Mouse (Mus musculus) forebrain, embryonic 12.5 days (tissue): ENCODE measurements around the gene Gm21992. TPM values are rescaled to one million over a fixed set of nuclear protein-coding genes. Genes with fewer than 3 reads are reported as not detected.

ENCODE experiments used
- ATAC-seq: fragments of 200-750 bp; cut with Nextera tagmentation; 2 replicates; pipeline ENCODE4 v1.8.0; 2017; ENCODE audit warnings: moderate TSS enrichment; ENCODE audit not compliant: low FRiP score
- H3K27ac ChIP-seq: fragments of 300-500 bp; sonication (generic); 2 replicates; pipeline ENCODE4 v1.5.1; 2016; ENCODE audit warnings: mild to moderate bottlenecking
- H3K27me3 ChIP-seq: fragments of 300-500 bp; sonication (generic); 2 replicates; pipeline ENCODE4 v1.6.1; 2016; ENCODE audit warnings: mild to moderate bottlenecking
- H3K36me3 ChIP-seq: fragments of 300-500 bp; sonication (generic); replicated peaks from 2 replicates; pipeline ENCODE4 v1.6.1; 2016; ENCODE audit warnings: mild to moderate bottlenecking
- H3K4me1 ChIP-seq: fragments of 300-500 bp; sonication (generic); 2 replicates; pipeline ENCODE4 v1.6.1; 2016
- H3K4me2 ChIP-seq: fragments of 300-500 bp; sonication (generic); 2 replicates; pipeline ENCODE4 v1.6.1; 2016; ENCODE audit warnings: mild to moderate bottlenecking, moderate library complexity
- H3K4me3 ChIP-seq: fragments of 300-500 bp; sonication (generic); replicated peaks from 2 replicates; pipeline ENCODE4 v1.5.1; 2016; ENCODE audit warnings: mild to moderate bottlenecking
- H3K9ac ChIP-seq: fragments of 300-500 bp; sonication (generic); 2 replicates; pipeline ENCODE4 v1.6.1; 2016; ENCODE audit warnings: mild to moderate bottlenecking
- H3K9me3 ChIP-seq: fragments of 300-500 bp; sonication (generic); 2 replicates; pipeline ENCODE4 v1.6.1; 2016
- WGBS: fragments of 180-500 bp; shearing (Covaris S2); methylation state at CpG from one replicate; pipeline ENCODE4 v1.1.7; 2016; 5-methylcytosine and 5-hydroxymethylcytosine counted together
- polyA plus RNA-seq: library from polyadenylated mRNA; unstranded; fragments of >200 nt; fragmentation: Nextera tagmentation; extraction: Ambion mirVana; gene quantifications from 2 replicates; pipeline ENCODE4 v1.2.1, GENCODE M21; 2016

Gm21992 gene
- polyA plus RNA-seq, 1 experiment from 2014 or later: 42.9 TPM

GRCm38 (mm10) chr19:4744026-4744425 is 67.4 kb downstream of the Gm21992 start:
- WGBS: 87% methylated on average over 14 of the region's 14 CpGs
- no peaks in the 10 kb centered on the region for H3K4me1 ChIP-seq
- H3K27ac ChIP-seq: no peak overlapping the region

GRCm38 (mm10) chr19:4743524-4743923 is 67.9 kb downstream of the Gm21992 start:
- Histone ChIP-seq H3K36me3 (peaks cover 86% of the 10 kb centered on the region), H3K4me1 (no peaks in the 10 kb centered on the region), H3K27ac (no peak overlapping the region), H3K9ac (no peak overlapping the region), H3K9me3 (no peaks in the 10 kb centered on the region), H3K4me3 (no peak overlapping the region), H3K4me2 (no peak overlapping the region), H3K27me3 (no peaks in the 10 kb centered on the region)
- ATAC-seq: no peak
- WGBS: 41% methylated on average over 5 of the region's 5 CpGs

More at GRCm38 (mm10) chr19:4744026-4744425, 67.4 kb downstream of the Gm21992 start:
- no peak overlapping the region for H3K4me3 ChIP-seq
- H3K27me3 ChIP-seq: no peaks in the 10 kb centered on the region
- H3K9ac ChIP-seq: no peak overlapping the region
- no peak for ATAC-seq
- no peak overlapping the region for H3K4me2 ChIP-seq
- no peaks in the 10 kb centered on the region for H3K9me3 ChIP-seq
- H3K36me3 ChIP-seq: peaks cover 89% of the 10 kb centered on the region

- no peak overlapping the region for H3K27ac ChIP-seq
- peaks cover 85% of the 10 kb centered on the region for H3K36me3 ChIP-seq
- no peak overlapping the region for H3K9ac ChIP-seq
- no peak overlapping the region for H3K4me2 ChIP-seq
- H3K4me1 ChIP-seq: no peaks in the 10 kb centered on the region
- H3K9me3 ChIP-seq: no peaks in the 10 kb centered on the region
- no peaks in the 10 kb centered on the region for H3K27me3 ChIP-seq
- no peak for ATAC-seq
- WGBS: 85% methylated on average over 6 of the region's 6 CpGs
- no peak overlapping the region for H3K4me3 ChIP-seq
Measured at GRCm38 (mm10) chr19:4742229-4742628, 69.2 kb downstream of the Gm21992 start.

- no peaks in the 10 kb centered on the region for H3K9me3 ChIP-seq
- H3K9ac ChIP-seq: no peak overlapping the region
- H3K36me3 ChIP-seq: peaks cover 84% of the 10 kb centered on the region
- H3K4me3 ChIP-seq: no peak overlapping the region
- WGBS: 86% methylated on average over 10 of the region's 10 CpGs
- H3K4me1 ChIP-seq: no peaks in the 10 kb centered on the region
- H3K27me3 ChIP-seq: no peaks in the 10 kb centered on the region
- no peak overlapping the region for H3K4me2 ChIP-seq
- no peak overlapping the region for H3K27ac ChIP-seq
- ATAC-seq: no peak
Measured at GRCm38 (mm10) chr19:4741482-4741881, 69.9 kb downstream of the Gm21992 start.

- Histone ChIP-seq H3K9me3 (no peaks in the 10 kb centered on the region), H3K36me3 (peaks cover 76% of the 10 kb centered on the region), H3K4me2 (no peak overlapping the region), H3K27me3 (no peaks in the 10 kb centered on the region), H3K4me1 (no peaks in the 10 kb centered on the region), H3K27ac (no peak overlapping the region), H3K9ac (no peak overlapping the region), H3K4me3 (no peak overlapping the region)
- 90% methylated on average over 5 of the region's 5 CpGs for WGBS
- no peak for ATAC-seq
Measured at GRCm38 (mm10) chr19:4739762-4740161, 71.7 kb downstream of the Gm21992 start.

- 92% methylated on average over 11 of the region's 11 CpGs for WGBS
- H3K27ac ChIP-seq: no peak overlapping the region
- no peak overlapping the region for H3K4me2 ChIP-seq
- H3K9me3 ChIP-seq: no peaks in the 10 kb centered on the region
- no peaks in the 10 kb centered on the region for H3K4me1 ChIP-seq
- no peak overlapping the region for H3K4me3 ChIP-seq
- no peak for ATAC-seq
- no peaks in the 10 kb centered on the region for H3K27me3 ChIP-seq
- peaks cover 76% of the 10 kb centered on the region for H3K36me3 ChIP-seq
- H3K9ac ChIP-seq: no peak overlapping the region
Measured at GRCm38 (mm10) chr19:4739053-4739452, 72.4 kb downstream of the Gm21992 start.

- H3K9me3 ChIP-seq: no peaks in the 10 kb centered on the region
- H3K27me3 ChIP-seq: no peaks in the 10 kb centered on the region
- no peak overlapping the region for H3K9ac ChIP-seq
- ATAC-seq: no peak
- WGBS: 94% methylated on average over 13 of the region's 13 CpGs
- no peaks in the 10 kb centered on the region for H3K4me1 ChIP-seq
- no peak overlapping the region for H3K4me2 ChIP-seq
- H3K27ac ChIP-seq: no peak overlapping the region
- H3K36me3 ChIP-seq: peaks cover 83% of the 10 kb centered on the region
- no peak overlapping the region for H3K4me3 ChIP-seq
Measured at GRCm38 (mm10) chr19:4737866-4738265, 73.5 kb downstream of the Gm21992 start.

GRCm38 (mm10) chr19:4733052-4733451 is 78.4 kb downstream of the Gm21992 start:
- 95% methylated on average over 3 of the region's 3 CpGs for WGBS
- ATAC-seq: no peak

GRCm38 (mm10) chr19:4729186-4729585 is 82.2 kb downstream of the Gm21992 start:
- H3K27me3 ChIP-seq: no peaks in the 10 kb centered on the region
- no peaks in the 10 kb centered on the region for H3K4me1 ChIP-seq
- H3K9ac ChIP-seq: no peak overlapping the region
- no peak overlapping the region for H3K4me2 ChIP-seq
- no peak overlapping the region for H3K4me3 ChIP-seq
- no peak overlapping the region for H3K27ac ChIP-seq
- no peak for ATAC-seq
- H3K9me3 ChIP-seq: no peaks in the 10 kb centered on the region
- H3K36me3 ChIP-seq: peaks cover 90% of the 10 kb centered on the region
- 90% methylated on average over 9 of the region's 9 CpGs for WGBS

More at GRCm38 (mm10) chr19:4733052-4733451, 78.4 kb downstream of the Gm21992 start:
- H3K4me3 ChIP-seq: no peak overlapping the region
- no peaks in the 10 kb centered on the region for H3K27me3 ChIP-seq
- peaks cover 83% of the 10 kb centered on the region for H3K36me3 ChIP-seq
- no peaks in the 10 kb centered on the region for H3K9me3 ChIP-seq
- H3K9ac ChIP-seq: no peak overlapping the region
- H3K4me1 ChIP-seq: no peaks in the 10 kb centered on the region
- no peak overlapping the region for H3K4me2 ChIP-seq
- no peak overlapping the region for H3K27ac ChIP-seq

- no peak overlapping the region for H3K4me3 ChIP-seq
- H3K36me3 ChIP-seq: peaks cover 25% of the 10 kb centered on the region
- WGBS: 18% methylated on average over 11 of the region's 11 CpGs
- no peak overlapping the region for H3K9ac ChIP-seq
- H3K4me2 ChIP-seq: peak overlapping the region; percentile 3; the same call in 1 of the 2 replicates
- peaks cover 23% of the 10 kb centered on the region for H3K4me1 ChIP-seq
- ATAC-seq: no peak
- no peak overlapping the region for H3K27ac ChIP-seq
- no peaks in the 10 kb centered on the region for H3K9me3 ChIP-seq
- peaks cover 2% of the 10 kb centered on the region; the same call in 1 of the 2 replicates for H3K27me3 ChIP-seq
Measured at GRCm38 (mm10) chr19:4720671-4721244, 90.7 kb downstream of the Gm21992 start.

- H3K27ac ChIP-seq: no peak overlapping the region
- H3K36me3 ChIP-seq: peaks cover 19% of the 10 kb centered on the region; the same call in 1 of the 2 replicates
- 86% methylated on average over 15 of the region's 15 CpGs for WGBS
- H3K9me3 ChIP-seq: no peaks in the 10 kb centered on the region
- no peak for ATAC-seq
- H3K4me1 ChIP-seq: peaks cover 23% of the 10 kb centered on the region
- no peak overlapping the region for H3K9ac ChIP-seq
- peaks cover 2% of the 10 kb centered on the region; the same call in 1 of the 2 replicates for H3K27me3 ChIP-seq
- H3K4me3 ChIP-seq: no peak overlapping the region
- no peak overlapping the region for H3K4me2 ChIP-seq
Measured at GRCm38 (mm10) chr19:4720112-4720511, 91.3 kb downstream of the Gm21992 start.

GRCm38 (mm10) chr19:4719351-4719764 is 92.1 kb downstream of the Gm21992 start:
- Histone ChIP-seq H3K4me2 (no peak overlapping the region), H3K27me3 (peaks cover 2% of the 10 kb centered on the region; the same call in 1 of the 2 replicates), H3K27ac (no peak overlapping the region), H3K9ac (no peak overlapping the region), H3K36me3 (peaks cover 13% of the 10 kb centered on the region; the same call in 1 of the 2 replicates), H3K4me1 (peaks cover 30% of the 10 kb centered on the region), H3K4me3 (no peak overlapping the region), H3K9me3 (no peaks in the 10 kb centered on the region)
- 16% methylated on average over 5 of the region's 5 CpGs for WGBS
- no peak for ATAC-seq

GRCm38 (mm10) chr19:4718716-4719115 is 92.7 kb downstream of the Gm21992 start:
- Histone ChIP-seq H3K9me3 (no peaks in the 10 kb centered on the region), H3K9ac (no peak overlapping the region), H3K27me3 (peaks cover 6% of the 10 kb centered on the region; the same call in 1 of the 2 replicates), H3K36me3 (peaks cover 7% of the 10 kb centered on the region; the same call in 1 of the 2 replicates), H3K4me3 (no peak overlapping the region), H3K27ac (0 out of 2 replicates have a peak overlapping the region, but pooled peaks have one; percentile 19), H3K4me2 (no peak overlapping the region), H3K4me1 (peaks cover 36% of the 10 kb centered on the region)
- 36% methylated on average over 10 of the region's 12 CpGs for WGBS
- ATAC-seq: no peak
